Mouse (Mus musculus) G1E (cell line): ENCODE measurements around the gene Nup35. TPM values are rescaled to one million over a fixed set of nuclear protein-coding genes. Genes with fewer than 3 reads are reported as not detected.

ENCODE experiments used
- ATAC-seq: 2 replicates; pipeline ENCODE4 v1.8.0; 2016; ENCODE audit warnings: mild to moderate bottlenecking; ENCODE audit not compliant: insufficient number of reproducible peaks, poor library complexity, low FRiP score, severe bottlenecking; ENCODE audit errors: extremely low read depth
- DNase-seq: peaks from one replicate; pipeline ENCODE4 v3.0.0; 2012; ENCODE audit warnings: low spot score
- H3K27me3 ChIP-seq: 2 replicates; pipeline ENCODE4 v1.6.1; 2012; ENCODE audit warnings: mild to moderate bottlenecking, low read length, inconsistent platforms; ENCODE audit not compliant: insufficient read depth
- H3K36me3 ChIP-seq: replicated peaks from 2 replicates; pipeline ENCODE3; 2012; ENCODE audit warnings: mild to moderate bottlenecking, inconsistent platforms
- H3K4me1 ChIP-seq: 2 replicates; pipeline ENCODE4 v1.6.1; 2012; ENCODE audit warnings: low read depth, low read length, inconsistent platforms, mixed read lengths; ENCODE audit not compliant: insufficient read depth
- H3K4me3 ChIP-seq: 2 replicates; pipeline ENCODE4 v1.5.1; 2012; ENCODE audit warnings: low read depth, mild to moderate bottlenecking, inconsistent platforms, low read length, moderate library complexity, mixed read lengths
- H3K9me3 ChIP-seq: replicated peaks from 2 replicates; pipeline ENCODE4 v1.6.1; 2012; ENCODE audit warnings: inconsistent platforms
- CTCF ChIP-seq: IDR thresholded peaks from 2 replicates; pipeline ENCODE4 v1.5.1; 2012; ENCODE audit warnings: low read depth, low read length, inconsistent platforms, mixed read lengths
- GATA1 ChIP-seq: IDR thresholded peaks from 2 replicates; pipeline ENCODE4 v1.6.1; 2012; ENCODE audit warnings: borderline replicate concordance, low read length, inconsistent platforms, mixed read lengths
- GATA2 ChIP-seq: IDR thresholded peaks from 2 replicates; pipeline ENCODE4 v1.6.1; 2012; ENCODE audit warnings: low read depth, low read length, inconsistent platforms, borderline replicate concordance
- POLR2AphosphoS5 ChIP-seq: IDR thresholded peaks from 2 replicates; pipeline ENCODE4 v1.6.1; 2012; ENCODE audit warnings: low read depth, low read length, inconsistent platforms; ENCODE audit not compliant: insufficient replicate concordance
- TAL1 ChIP-seq: conservative IDR thresholded peaks from 2 replicates; pipeline ENCODE4 v1.6.1; 2012; ENCODE audit warnings: low read depth, low read length, inconsistent platforms, mixed read lengths
- polyA plus RNA-seq: library from polyadenylated mRNA; stranded (reverse); fragments of >175 nt; gene quantifications from 2 replicates; pipeline ENCODE4 v1.2.3, GENCODE M21; 2012
- total RNA-seq, 2 experiments: library from RNA; stranded (forward) in 1 of 2; stranded (reverse) in 1 of 2; fragments of 200-1000 nt in 1 of 2; fragments of >200 nt in 1 of 2; fragmentation: Nextera tagmentation in 1 of 2; gene quantifications; 2 replicates each; pipeline ENCODE4 v1.2.3; 2014 to 2017

Nup35 gene
- total and polyA plus RNA-seq, 3 experiments, result 2.2 to 87.8 (median 65.8) TPM

DNA sequence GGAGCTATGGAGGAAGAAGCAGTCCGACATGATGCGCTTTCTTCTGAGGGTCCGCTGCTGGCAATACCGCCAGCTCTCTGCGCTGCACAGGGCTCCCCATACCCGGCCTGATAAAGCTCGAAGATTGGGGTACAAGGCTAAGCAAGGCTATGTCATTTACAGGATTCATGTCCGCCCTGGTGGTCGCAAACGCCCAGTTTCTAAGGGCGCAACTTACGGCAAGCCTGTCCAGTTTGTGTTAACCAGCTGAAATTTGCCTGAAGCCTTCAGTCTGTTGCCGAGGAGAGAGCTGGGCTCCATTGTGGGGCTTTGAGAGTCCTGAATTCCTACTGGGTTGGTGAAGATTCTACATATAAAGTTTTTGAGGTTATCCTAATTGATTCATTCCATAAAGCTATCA, 14.3 kb upstream of the Nup35 start:
- H3K36me3 ChIP-seq, result no peaks in the 10 kb centered on the region
- ATAC-seq (no peak), DNase-seq (no peak)
- H3K27me3 ChIP-seq, result peaks cover 5% of the 10 kb centered on the region; the same call in 1 of the 2 replicates
- H3K9me3 ChIP-seq, result no peaks in the 10 kb centered on the region
- TF ChIP-seq POLR2AphosphoS5 (no peak), GATA1 (no peak), TAL1 (no peak), GATA2 (no peak)
- H3K4me3 ChIP-seq, result no peak overlapping the region
- H3K4me1 ChIP-seq, result peaks cover 2% of the 10 kb centered on the region; the same call in 1 of the 2 replicates

DNA sequence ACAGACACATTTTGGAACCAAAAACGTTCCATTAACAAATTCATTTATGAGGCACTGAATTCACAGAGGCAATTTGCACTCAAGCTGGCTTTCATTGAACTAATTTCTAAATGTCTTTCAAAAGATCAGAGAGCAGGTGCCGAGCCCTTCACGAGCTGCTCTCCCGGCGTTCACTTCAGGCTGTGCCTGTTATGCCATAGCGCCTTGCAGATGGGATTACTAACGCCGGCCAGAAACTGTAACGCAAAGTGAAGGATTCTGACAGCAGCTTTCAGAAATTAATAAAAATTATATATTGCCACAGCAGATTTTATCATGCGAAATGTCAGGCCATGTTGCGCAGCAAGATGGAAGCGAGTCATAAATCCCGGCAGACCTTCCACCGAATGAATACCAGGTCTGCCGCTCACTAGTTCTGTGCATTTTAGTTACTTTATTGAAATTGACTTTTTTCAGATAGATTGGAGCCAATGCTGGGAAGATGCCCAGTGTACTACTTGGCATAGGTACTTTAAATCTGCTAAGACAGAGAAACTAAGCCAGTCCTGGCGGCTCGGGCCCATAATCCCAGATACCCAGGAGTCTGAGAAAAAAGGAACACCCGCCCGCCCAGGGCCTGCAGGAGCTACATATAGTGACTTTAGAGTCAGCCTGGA, 13.1 kb upstream of the Nup35 start:
- DNase-seq (no peak), ATAC-seq (no peak)
- no peaks in the 10 kb centered on the region for H3K4me1 ChIP-seq
- H3K4me3 ChIP-seq, result no peak overlapping the region
- TF ChIP-seq TAL1 (no peak), GATA1 (no peak), GATA2 (no peak), POLR2AphosphoS5 (no peak), CTCF (no peak)
- no peaks in the 10 kb centered on the region for H3K9me3 ChIP-seq
- no peaks in the 10 kb centered on the region for H3K36me3 ChIP-seq
- peaks cover 5% of the 10 kb centered on the region; the same call in 1 of the 2 replicates for H3K27me3 ChIP-seq

DNA sequence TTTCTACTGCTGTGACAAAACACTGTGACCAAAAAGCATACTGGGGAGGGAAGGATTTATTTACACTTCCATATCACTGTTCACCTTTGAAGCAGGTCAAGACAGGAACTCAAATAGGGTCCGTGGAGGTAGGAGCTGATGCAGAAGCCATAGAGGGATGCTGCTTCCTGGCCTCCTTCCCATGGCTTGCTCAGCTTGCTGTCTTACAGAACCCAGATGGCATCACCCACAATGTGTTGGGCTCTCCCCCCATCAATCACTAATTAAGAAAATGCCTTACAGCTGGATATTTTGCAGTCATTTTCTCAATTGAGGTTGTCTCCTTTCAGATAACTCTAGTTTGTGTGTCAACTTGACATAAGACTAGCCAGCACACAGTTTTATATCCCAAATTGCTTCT, 4.8 kb upstream of the Nup35 start:
- no peak for ATAC-seq
- H3K4me1 ChIP-seq, result peaks cover 8% of the 10 kb centered on the region
- no peaks in the 10 kb centered on the region; the same call in 1 of the 2 replicates for H3K27me3 ChIP-seq
- no peaks in the 10 kb centered on the region for H3K9me3 ChIP-seq
- H3K36me3 ChIP-seq, result no peaks in the 10 kb centered on the region
- TF ChIP-seq TAL1 (no peak), POLR2AphosphoS5 (no peak), GATA1 (no peak), CTCF (no peak)
- no peak overlapping the region for H3K4me3 ChIP-seq
- DNase-seq, result no peak

DNA sequence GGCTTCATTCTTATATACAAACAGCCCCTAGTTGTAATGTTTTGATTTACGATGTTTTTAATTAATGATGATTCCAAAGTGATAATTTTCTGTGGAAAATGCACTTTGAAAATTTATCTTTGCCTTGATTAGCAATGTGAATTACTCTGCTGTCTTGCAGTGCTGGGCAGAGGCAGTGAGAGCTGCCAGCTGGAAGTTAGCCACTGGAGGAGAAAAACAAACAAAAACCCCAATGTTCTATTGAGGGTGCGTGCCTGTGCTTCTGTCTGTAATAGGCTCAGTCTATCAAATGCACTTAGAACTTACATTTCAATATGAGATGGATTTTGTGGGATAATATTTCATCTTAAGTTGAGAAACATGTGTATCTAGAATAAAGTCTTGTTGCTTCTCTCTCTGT, 4.2 kb upstream of the Nup35 start:
- DNase-seq, result no peak
- TF ChIP-seq CTCF, result no peak
- TF ChIP-seq GATA1, result no peak
- TF ChIP-seq TAL1, result no peak
- no peak for TF ChIP-seq GATA2
- no peak for TF ChIP-seq POLR2AphosphoS5
- no peak for ATAC-seq

DNA sequence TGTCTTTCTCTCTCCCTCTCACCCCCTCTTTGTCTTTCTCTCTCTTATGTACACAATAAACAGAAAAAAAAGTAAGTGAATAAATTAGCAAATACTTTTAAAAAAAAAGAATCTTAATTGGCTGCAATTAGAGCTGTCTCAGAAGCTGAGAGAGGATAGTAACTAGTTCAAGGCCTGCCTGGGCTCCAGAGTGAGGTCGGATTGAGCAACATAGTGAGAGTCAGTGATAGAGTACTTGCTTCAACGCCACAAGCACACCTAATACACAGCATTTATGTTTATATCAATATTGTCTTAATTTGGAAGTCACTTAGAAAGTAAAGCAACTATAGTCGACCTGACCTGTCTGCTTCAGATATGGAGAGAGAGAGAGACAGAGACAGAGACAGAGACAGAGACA, 2.0 kb downstream of the Nup35 start:
- DNase-seq (no peak), ATAC-seq (no peak)
- Histone ChIP-seq H3K27me3 (no peaks in the 10 kb centered on the region), H3K4me3 (no peak overlapping the region), H3K36me3 (peaks cover 24% of the 10 kb centered on the region), H3K9me3 (no peaks in the 10 kb centered on the region), H3K4me1 (peaks cover 21% of the 10 kb centered on the region)
- TF ChIP-seq POLR2AphosphoS5 (no peak), TAL1 (no peak), GATA2 (no peak), CTCF (no peak), GATA1 (no peak)

More for the DNA sequence above, 4.2 kb upstream of the Nup35 start:
- Histone ChIP-seq H3K9me3 (no peaks in the 10 kb centered on the region), H3K4me3 (no peak overlapping the region), H3K27me3 (no peaks in the 10 kb centered on the region; the same call in 1 of the 2 replicates), H3K4me1 (peaks cover 11% of the 10 kb centered on the region), H3K36me3 (no peaks in the 10 kb centered on the region)

DNA sequence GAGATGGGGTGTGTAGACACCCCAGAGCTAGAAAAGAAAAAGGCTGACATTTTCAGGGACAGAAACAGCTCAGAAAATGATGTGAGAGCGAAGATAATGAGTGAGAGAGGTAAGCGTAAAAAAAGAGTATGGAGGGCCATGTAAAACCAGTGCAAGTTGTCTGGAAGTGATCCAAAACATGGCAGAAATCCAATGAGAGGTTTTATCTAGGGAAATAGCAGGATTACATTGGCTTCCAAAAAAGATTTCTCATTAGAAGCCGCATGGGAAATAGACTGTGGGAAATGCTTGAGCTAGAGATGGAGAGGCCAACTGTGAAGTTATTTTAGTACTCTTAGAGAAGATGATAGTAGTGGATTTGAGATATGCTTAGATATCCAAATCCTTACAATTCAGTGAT, 4.9 kb downstream of the Nup35 start:
- H3K27me3 ChIP-seq, result no peaks in the 10 kb centered on the region
- no peak for DNase-seq
- no peak for TF ChIP-seq CTCF
- no peak for TF ChIP-seq GATA2
- no peak for TF ChIP-seq POLR2AphosphoS5
- no peak for TF ChIP-seq TAL1
- TF ChIP-seq GATA1, result no peak
- no peak for ATAC-seq
- H3K9me3 ChIP-seq, result no peaks in the 10 kb centered on the region
- H3K36me3 ChIP-seq, result peaks cover 40% of the 10 kb centered on the region
- H3K4me3 ChIP-seq, result no peak overlapping the region
- H3K4me1 ChIP-seq, result peaks cover 13% of the 10 kb centered on the region

DNA sequence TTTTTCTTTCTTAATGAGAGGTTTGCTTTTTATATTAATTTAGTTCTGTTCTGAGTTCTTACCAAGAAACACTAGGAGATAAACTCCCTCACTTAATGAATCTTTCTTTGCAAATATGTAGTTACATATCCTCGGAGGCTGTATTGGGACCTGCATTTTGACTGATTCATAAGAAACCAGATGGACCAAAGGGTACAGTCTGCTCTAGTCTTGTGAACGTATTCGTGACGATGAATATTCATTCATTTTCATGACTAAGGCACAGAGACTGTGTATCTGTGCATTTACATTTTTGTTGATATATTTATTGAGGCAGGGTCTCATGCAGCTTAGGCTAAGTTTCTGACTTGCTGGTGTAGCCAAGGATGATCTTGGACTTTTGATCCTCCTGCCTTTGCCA, 7.5 kb downstream of the Nup35 start:
- no peak for ATAC-seq
- peaks cover 50% of the 10 kb centered on the region for H3K36me3 ChIP-seq
- no peak for TF ChIP-seq GATA2
- TF ChIP-seq CTCF, result no peak
- TF ChIP-seq TAL1, result no peak
- TF ChIP-seq POLR2AphosphoS5, result no peak
- no peak for TF ChIP-seq GATA1
- no peaks in the 10 kb centered on the region for H3K27me3 ChIP-seq
- no peak for DNase-seq
- H3K9me3 ChIP-seq, result no peaks in the 10 kb centered on the region
- no peak overlapping the region for H3K4me3 ChIP-seq
- H3K4me1 ChIP-seq, result no peaks in the 10 kb centered on the region; the same call in 1 of the 2 replicates
